ENCODE assay signal across 12 mouse cellular contexts in the genomic region with DNA sequence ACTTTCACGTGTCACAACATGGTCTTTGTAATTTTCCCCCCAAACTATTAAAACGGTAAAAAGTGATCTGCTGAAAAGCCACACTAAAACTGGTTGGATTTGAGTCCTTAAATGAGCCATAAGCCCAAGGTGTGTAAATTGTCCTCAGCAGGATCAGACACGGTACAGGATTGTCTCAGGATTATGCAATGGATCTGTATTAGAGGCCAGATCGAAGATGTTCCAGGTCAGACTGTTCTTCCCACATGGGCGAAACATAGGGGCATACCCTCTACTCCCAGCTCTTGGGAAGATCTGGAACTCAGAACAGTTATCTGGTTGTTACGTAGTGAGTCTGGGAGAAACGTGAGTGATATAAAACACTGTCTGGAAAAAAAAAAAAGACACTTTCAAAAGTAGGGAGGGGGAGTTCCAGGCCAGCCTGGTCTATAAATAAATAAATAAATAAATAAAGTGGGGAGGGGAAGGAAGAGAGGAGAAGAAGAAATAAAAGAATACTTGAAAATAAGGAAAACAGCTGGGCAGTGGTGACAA. TPM values are rescaled to one million over a fixed set of nuclear protein-coding genes. Genes with fewer than 3 reads are reported as not detected.
DNase-seq lines count a peak whose midpoint lies in the region; ATAC-seq and TF ChIP-seq lines count a peak whose summit lies in the region.
"Had no signal": no experiment of that assay in that cellular context is flagged by ENCODE, and none has a peak within 500 bp of the region (broad histone marks: within the 10 kb centered on the region; RNA-seq: fewer than 3 reads in every experiment).

No protein-coding gene starts in this region.

- DNase-seq in gastrocnemius, adult 2 months, result no peak
- DNase-seq in gastrocnemius, adult 18-20 months (ENCODE audit: low spot score), result no peak
- no peak for DNase-seq in lung, adult 18-20 months
- no peak for DNase-seq in limb, embryonic 10.5 days (ENCODE audit: low spot score)
- peak; percentile 6 for DNase-seq in retina, postnatal 1 day
- DNase-seq in left cerebral cortex, adult 9 months (ENCODE audit: low spot score in 2 of 2), result no peak
- DNase-seq in frontal cortex, postnatal 10 days (ENCODE audit: low spot score in 2 of 2), result no peak
- DNase-seq: B cell, adult 2 months; lung, postnatal 36 days; right cerebral cortex, adult 18-20 months had no signal

- H3K36me3 ChIP-seq in lung, embryonic 16.5 days (ENCODE audit: control insufficient read depth, insufficient read depth, low read length), result no peaks in the 10 kb centered on the region
- peaks cover 12% of the 10 kb centered on the region; the same call in 1 of the 2 replicates for H3K36me3 ChIP-seq in limb, embryonic 10.5 days
- H3K36me3 ChIP-seq: hindbrain, embryonic 12.5 days had no signal

- ATAC-seq in lung, embryonic 16.5 days (ENCODE audit: low read depth), result no peak

- TF ChIP-seq CTCF in gastrocnemius, adult 2 months (IDR thresholded peaks at IDR 0.05), result no peak

- H3K4me1 ChIP-seq in lung, embryonic 16.5 days (replicated peaks; ENCODE audit: control insufficient read depth, insufficient read depth, low read length), result peaks cover 12% of the 10 kb centered on the region
- H3K4me1 ChIP-seq in limb, embryonic 10.5 days, result peaks cover 19% of the 10 kb centered on the region

- H3K4me3 ChIP-seq in gastrocnemius, adult 2 months, result no peak overlapping the region; the same call in 1 of the 2 replicates
- H3K4me3 ChIP-seq in lung, embryonic 16.5 days (ENCODE audit: low read length), result peak overlapping the region; percentile 99; the same call in 1 of the 2 replicates
- no peak overlapping the region for H3K4me3 ChIP-seq in limb, embryonic 10.5 days

- 70% methylated on average over 7 of the region's 7 CpGs for WGBS in lung, embryonic 16.5 days
- 88% methylated on average over 7 of the region's 7 CpGs for WGBS in limb, embryonic 10.5 days

- intact Hi-C loops in gastrocnemius, adult 2 months (cut with DNase I), result loop anchor here (5.0 kb wide), 1 partner anchor 40 kb away; no protein-coding TSS in a partner anchor

- H3K27me3 ChIP-seq in lung, embryonic 16.5 days (ENCODE audit: control insufficient read depth, insufficient read depth, low read depth, low read length), result no peaks in the 10 kb centered on the region
- no peaks in the 10 kb centered on the region for H3K27me3 ChIP-seq in limb, embryonic 10.5 days (ENCODE audit: low read depth, poor library complexity, severe bottlenecking)
- H3K27me3 ChIP-seq: hindbrain, embryonic 12.5 days had no signal

- no peaks in the 10 kb centered on the region for H3K9me3 ChIP-seq in lung, embryonic 16.5 days (ENCODE audit: control insufficient read depth, low read length)
- no peaks in the 10 kb centered on the region for H3K9me3 ChIP-seq in limb, embryonic 10.5 days (replicated peaks)
- H3K9me3 ChIP-seq: hindbrain, embryonic 12.5 days had no signal

- H3K27ac ChIP-seq in gastrocnemius, adult 2 months, result peak overlapping the region; percentile 94
- H3K27ac ChIP-seq in lung, embryonic 16.5 days (ENCODE audit: low read length), result peak overlapping the region; percentile 98
- H3K27ac ChIP-seq in limb, embryonic 10.5 days, result peak overlapping the region; percentile 95

- H3K9ac ChIP-seq in lung, embryonic 16.5 days (ENCODE audit: low read length), result peak overlapping the region; percentile 99

- H3K4me2 ChIP-seq in lung, embryonic 16.5 days (ENCODE audit: low read depth, low read length), result peak overlapping the region; percentile 58

RNA-seq across cellular contexts. Expression of gene Crlf3, which starts 1.1 kb away (rescaled TPM):
- total RNA-seq in gastrocnemius, adult 2 months (2021), result 1 to 10 TPM; 4.1 to 6.6 TPM
- 1 to 10 TPM; 3.4 to 3.9 TPM for total RNA-seq in gastrocnemius, adult 18-20 months (2021)
- polyA plus RNA-seq in lung, embryonic 16.5 days (2015; fragmentation: Nextera tagmentation; extraction: Ambion mirVana), result 34.6 and 39.6 TPM in 2 replicates
- 57.9 and 58.2 TPM in 2 replicates for polyA plus RNA-seq in limb, embryonic 10.5 days (2016; fragmentation: Nextera tagmentation; extraction: Ambion mirVana)

RNA-seq across cellular contexts. Expression of gene Atad5, which starts 7.3 kb away (rescaled TPM):
- under 1 TPM; 0.74 to 0.81 TPM for total RNA-seq in gastrocnemius, adult 2 months (2021)
- total RNA-seq in gastrocnemius, adult 18-20 months (2021), result under 1 TPM; 0.64 to 0.78 TPM
- 9.6 and 11.5 TPM in 2 replicates for polyA plus RNA-seq in lung, embryonic 16.5 days (2015; fragmentation: Nextera tagmentation; extraction: Ambion mirVana)
- polyA plus RNA-seq in limb, embryonic 10.5 days (2016; fragmentation: Nextera tagmentation; extraction: Ambion mirVana), result 17.2 and 19.9 TPM in 2 replicates
